Mouse (Mus musculus): ENCODE results near the gene Smg1. TPM values are rescaled to one million over a fixed set of nuclear protein-coding genes. Genes with fewer than 3 reads are reported as not detected.
"Not testable (repeated sequence)": the region's sequence is repeated elsewhere in the genome, so short reads cannot be mapped to it uniquely, and the experiment has no call there.

Gene Smg1
- polyA plus RNA-seq, 1 experiment from 2014 or later: 10.7 TPM

- H3K9ac ChIP-seq (ENCODE audit: low read depth, low read length): no peak overlapping the region
- H3K27me3 ChIP-seq (ENCODE audit: insufficient read depth, low read length): no peaks in the 10 kb centered on the region
- no peak overlapping the region for H3K4me3 ChIP-seq (replicated peaks; ENCODE audit: low read depth, low read length)
- ATAC-seq (replicated peaks; ENCODE audit: low FRiP score, low read depth) (no peak), DNase-seq (ENCODE audit: low spot score) (no peak)
- WGBS: 87% methylated on average over 4 of the region's 4 CpGs
- H3K9me3 ChIP-seq (replicated peaks; ENCODE audit: low read length): no peaks in the 10 kb centered on the region
- peaks cover 45% of the 10 kb centered on the region for H3K36me3 ChIP-seq (ENCODE audit: insufficient read depth, low read length)
- H3K4me1 ChIP-seq (replicated peaks; ENCODE audit: insufficient read depth, low read length): no peaks in the 10 kb centered on the region
- no peak overlapping the region for H3K4me2 ChIP-seq (ENCODE audit: low read length)
- no peak for TF ChIP-seq CTCF (IDR thresholded peaks at IDR 0.05; ENCODE audit: low read depth)
- no peak overlapping the region for H3K27ac ChIP-seq
Observed at GRCm38 (mm10) chr7:118195756-118196155, 47.7 kb downstream of the Smg1 start.

- H3K27me3 ChIP-seq (ENCODE audit: insufficient read depth, low read length): no peaks in the 10 kb centered on the region
- no peaks in the 10 kb centered on the region for H3K4me1 ChIP-seq (replicated peaks; ENCODE audit: insufficient read depth, low read length)
- no peaks in the 10 kb centered on the region for H3K9me3 ChIP-seq (replicated peaks; ENCODE audit: low read length)
- no peak overlapping the region for H3K27ac ChIP-seq
- no peak for TF ChIP-seq CTCF (IDR thresholded peaks at IDR 0.05; ENCODE audit: low read depth)
- WGBS: 92% methylated on average over 4 of the region's 4 CpGs
- ATAC-seq (replicated peaks; ENCODE audit: low FRiP score, low read depth): no peak
- H3K9ac ChIP-seq (ENCODE audit: low read depth, low read length): no peak overlapping the region
- no peak overlapping the region for H3K4me3 ChIP-seq (replicated peaks; ENCODE audit: low read depth, low read length)
- H3K4me2 ChIP-seq (ENCODE audit: low read length): no peak overlapping the region
- H3K36me3 ChIP-seq (ENCODE audit: insufficient read depth, low read length): peaks cover 37% of the 10 kb centered on the region
- no peak for DNase-seq (ENCODE audit: low spot score)
Observed at GRCm38 (mm10) chr7:118185878-118186277, 57.6 kb downstream of the Smg1 start.

GRCm38 (mm10) chr7:118184604-118185003 is 58.9 kb downstream of the Smg1 start:
- Histone ChIP-seq H3K4me3 (replicated peaks; ENCODE audit: low read depth, low read length) (no peak overlapping the region), H3K36me3 (ENCODE audit: insufficient read depth, low read length) (peaks cover 44% of the 10 kb centered on the region)
- 95% methylated on average over 1 of the region's 1 CpGs for WGBS

GRCm38 (mm10) chr7:118181123-118181522 is 62.3 kb downstream of the Smg1 start:
- peaks cover 54% of the 10 kb centered on the region for H3K36me3 ChIP-seq (ENCODE audit: insufficient read depth, low read length)
- no peak overlapping the region for H3K4me3 ChIP-seq (replicated peaks; ENCODE audit: low read depth, low read length)
- no peak overlapping the region for H3K9ac ChIP-seq (ENCODE audit: low read depth, low read length)
- no peak overlapping the region for H3K27ac ChIP-seq
- DNase-seq (ENCODE audit: low spot score): no peak
- no peak for TF ChIP-seq CTCF (IDR thresholded peaks at IDR 0.05; ENCODE audit: low read depth)
- no peaks in the 10 kb centered on the region for H3K4me1 ChIP-seq (replicated peaks; ENCODE audit: insufficient read depth, low read length)
- WGBS: 91% methylated on average over 3 of the region's 3 CpGs
- H3K9me3 ChIP-seq (replicated peaks; ENCODE audit: low read length): no peaks in the 10 kb centered on the region
- H3K4me2 ChIP-seq (ENCODE audit: low read length): no peak overlapping the region
- ATAC-seq (replicated peaks; ENCODE audit: low FRiP score, low read depth): no peak
- H3K27me3 ChIP-seq (ENCODE audit: insufficient read depth, low read length): no peaks in the 10 kb centered on the region

More at GRCm38 (mm10) chr7:118184604-118185003, 58.9 kb downstream of the Smg1 start:
- no peak for DNase-seq (ENCODE audit: low spot score)
- H3K27me3 ChIP-seq (ENCODE audit: insufficient read depth, low read length): no peaks in the 10 kb centered on the region
- H3K9ac ChIP-seq (ENCODE audit: low read depth, low read length): no peak overlapping the region
- no peak overlapping the region for H3K27ac ChIP-seq
- no peaks in the 10 kb centered on the region for H3K4me1 ChIP-seq (replicated peaks; ENCODE audit: insufficient read depth, low read length)
- no peak for TF ChIP-seq CTCF (IDR thresholded peaks at IDR 0.05; ENCODE audit: low read depth)
- no peak for ATAC-seq (replicated peaks; ENCODE audit: low FRiP score, low read depth)
- no peak overlapping the region for H3K4me2 ChIP-seq (ENCODE audit: low read length)
- no peaks in the 10 kb centered on the region for H3K9me3 ChIP-seq (replicated peaks; ENCODE audit: low read length)

GRCm38 (mm10) chr7:118179782-118180181 is 63.7 kb downstream of the Smg1 start:
- H3K36me3 ChIP-seq (ENCODE audit: insufficient read depth, low read length): peaks cover 43% of the 10 kb centered on the region
- H3K27ac ChIP-seq: no peak overlapping the region
- no peak overlapping the region for H3K4me3 ChIP-seq (replicated peaks; ENCODE audit: low read depth, low read length)
- ATAC-seq (replicated peaks; ENCODE audit: low FRiP score, low read depth) (no peak), DNase-seq (ENCODE audit: low spot score) (no peak)
- H3K9me3 ChIP-seq (replicated peaks; ENCODE audit: low read length): no peaks in the 10 kb centered on the region
- H3K27me3 ChIP-seq (ENCODE audit: insufficient read depth, low read length): no peaks in the 10 kb centered on the region
- no peak overlapping the region for H3K4me2 ChIP-seq (ENCODE audit: low read length)
- no peaks in the 10 kb centered on the region for H3K4me1 ChIP-seq (replicated peaks; ENCODE audit: insufficient read depth, low read length)
- no peak for TF ChIP-seq CTCF (IDR thresholded peaks at IDR 0.05; ENCODE audit: low read depth)
- 90% methylated on average over 3 of the region's 3 CpGs for WGBS
- no peak overlapping the region for H3K9ac ChIP-seq (ENCODE audit: low read depth, low read length)

GRCm38 (mm10) chr7:118175821-118176355 is 67.6 kb downstream of the Smg1 start:
- ATAC-seq (replicated peaks; ENCODE audit: low FRiP score, low read depth) (no peak), DNase-seq (ENCODE audit: low spot score) (peak; percentile 1)
- no peak for TF ChIP-seq CTCF (IDR thresholded peaks at IDR 0.05; ENCODE audit: low read depth)
- Histone ChIP-seq H3K4me2 (ENCODE audit: low read length) (no peak overlapping the region), H3K9me3 (replicated peaks; ENCODE audit: low read length) (no peaks in the 10 kb centered on the region), H3K4me3 (replicated peaks; ENCODE audit: low read depth, low read length) (no peak overlapping the region), H3K4me1 (replicated peaks; ENCODE audit: insufficient read depth, low read length) (no peaks in the 10 kb centered on the region), H3K27me3 (ENCODE audit: insufficient read depth, low read length) (no peaks in the 10 kb centered on the region), H3K9ac (ENCODE audit: low read depth, low read length) (no peak overlapping the region), H3K36me3 (ENCODE audit: insufficient read depth, low read length) (peaks cover 39% of the 10 kb centered on the region), H3K27ac (no peak overlapping the region)
- WGBS: 75% methylated on average over 1 of the region's 1 CpGs

- not testable (repeated sequence) for ATAC-seq (replicated peaks; ENCODE audit: low FRiP score, low read depth); H3K9me3 ChIP-seq (replicated peaks; ENCODE audit: low read length); H3K4me2 ChIP-seq (ENCODE audit: low read length); H3K27ac ChIP-seq; H3K4me3 ChIP-seq (replicated peaks; ENCODE audit: low read depth, low read length); H3K4me1 ChIP-seq (replicated peaks; ENCODE audit: insufficient read depth, low read length); H3K9ac ChIP-seq (ENCODE audit: low read depth, low read length); DNase-seq (ENCODE audit: low spot score); H3K27me3 ChIP-seq (ENCODE audit: insufficient read depth, low read length)
- peaks cover 57% of the 10 kb centered on the region for H3K36me3 ChIP-seq (ENCODE audit: insufficient read depth, low read length)
- 72% methylated on average over 2 of the region's 2 CpGs for WGBS
Observed at GRCm38 (mm10) chr7:118170125-118170524, 73.3 kb downstream of the Smg1 start.

Data from kidney, postnatal 0 days (tissue).